In genomic region chr2:150735756-150736576, GRCm38 (mm10) we compare ENCODE assay signal across 13 mouse cellular contexts. TPM values are rescaled to one million over a fixed set of nuclear protein-coding genes. Genes with fewer than 3 reads are reported as not detected.
DNase-seq lines count a peak whose midpoint lies in the region; ATAC-seq lines count a peak whose summit lies in the region.
"Had no signal": no experiment of that assay in that cellular context is flagged by ENCODE, and none has a peak within 500 bp of the region (broad histone marks: within the 10 kb centered on the region; RNA-seq: fewer than 3 reads in every experiment).

No protein-coding gene starts in this region.

- peak; percentile 90; the same call in 1 of the 2 replicates for ATAC-seq in embryonic facial prominence, embryonic 14.5 days (ENCODE audit: low read depth)
- ATAC-seq in hindbrain, embryonic 16.5 days = peak; percentile 95
- peak; percentile 96 for ATAC-seq in neural tube, embryonic 13.5 days (ENCODE audit: low read depth)

- H3K9me3 ChIP-seq in embryonic facial prominence, embryonic 14.5 days (ENCODE audit: control insufficient read depth, low read length) = no peaks in the 10 kb centered on the region
- no peaks in the 10 kb centered on the region for H3K9me3 ChIP-seq in hindbrain, embryonic 16.5 days (ENCODE audit: control insufficient read depth, low read length)
- H3K9me3 ChIP-seq in neural tube, embryonic 13.5 days = no peaks in the 10 kb centered on the region
- H3K9me3 ChIP-seq: lung, embryonic 15.5 days had no signal

- no peaks in the 10 kb centered on the region for H3K36me3 ChIP-seq in embryonic facial prominence, embryonic 14.5 days (ENCODE audit: control insufficient read depth, insufficient read depth, low read length)
- no peaks in the 10 kb centered on the region for H3K36me3 ChIP-seq in hindbrain, embryonic 16.5 days (ENCODE audit: control insufficient read depth, insufficient read depth, low read length)
- no peaks in the 10 kb centered on the region for H3K36me3 ChIP-seq in neural tube, embryonic 13.5 days
- H3K36me3 ChIP-seq: lung, embryonic 15.5 days had no signal

- DNase-seq in cerebellum, postnatal 10 days = peak; percentile 26 to 51
- DNase-seq in cerebellum, postnatal 14 days = no peak
- peak; percentile 63 for DNase-seq in embryonic facial prominence, embryonic 14.5 days (ENCODE audit: low spot score)
- no peak for DNase-seq in spleen, adult 12 weeks (ENCODE audit: low spot score)
- no peak for DNase-seq in thymus, postnatal 10 days (ENCODE audit: low spot score in 2 of 2)
- no peak for DNase-seq in lung, adult 18-20 months
- DNase-seq: kidney, adult 18-20 months had no signal

- no peak overlapping the region for H3K27ac ChIP-seq in embryonic facial prominence, embryonic 14.5 days (replicated peaks; ENCODE audit: low read depth, low read length)
- no peak overlapping the region for H3K27ac ChIP-seq in hindbrain, embryonic 16.5 days (ENCODE audit: low read depth, low read length)
- no peak overlapping the region for H3K27ac ChIP-seq in neural tube, embryonic 13.5 days (replicated peaks)
- H3K27ac ChIP-seq: lung, embryonic 15.5 days had no signal

- no peak overlapping the region for H3K4me3 ChIP-seq in embryonic facial prominence, embryonic 14.5 days (ENCODE audit: low read depth, low read length)
- H3K4me3 ChIP-seq in hindbrain, embryonic 16.5 days (ENCODE audit: low read length) = no peak overlapping the region
- no peak overlapping the region for H3K4me3 ChIP-seq in neural tube, embryonic 13.5 days
- H3K4me3 ChIP-seq: erythroblast, embryonic 14.5 days; lung, embryonic 15.5 days had no signal

- H3K4me2 ChIP-seq in embryonic facial prominence, embryonic 14.5 days (ENCODE audit: low read depth, low read length) = no peak overlapping the region
- peak overlapping the region; percentile 20 for H3K4me2 ChIP-seq in hindbrain, embryonic 16.5 days (ENCODE audit: low read length)
- no peak overlapping the region for H3K4me2 ChIP-seq in neural tube, embryonic 13.5 days
- H3K4me2 ChIP-seq: lung, embryonic 15.5 days had no signal

- 54% methylated on average over 11 of the region's 11 CpGs for WGBS in embryonic facial prominence, embryonic 14.5 days
- 16% methylated on average over 11 of the region's 11 CpGs for WGBS in hindbrain, embryonic 16.5 days
- 12% methylated on average over 11 of the region's 11 CpGs for WGBS in neural tube, embryonic 13.5 days

- H3K9ac ChIP-seq in embryonic facial prominence, embryonic 14.5 days (ENCODE audit: low read depth, low read length) = no peak overlapping the region
- no peak overlapping the region for H3K9ac ChIP-seq in hindbrain, embryonic 16.5 days (ENCODE audit: low read depth, low read length)
- no peak overlapping the region for H3K9ac ChIP-seq in neural tube, embryonic 13.5 days
- H3K9ac ChIP-seq: lung, embryonic 15.5 days had no signal

- H3K27me3 ChIP-seq in embryonic facial prominence, embryonic 14.5 days (replicated peaks; ENCODE audit: control insufficient read depth, insufficient read depth, low read length) = no peaks in the 10 kb centered on the region
- H3K27me3 ChIP-seq in hindbrain, embryonic 16.5 days (replicated peaks; ENCODE audit: control insufficient read depth, insufficient read depth, low read length) = 0 out of 2 replicates have a peak, but pooled peaks cover 2% of the 10 kb centered on the region
- H3K27me3 ChIP-seq in neural tube, embryonic 13.5 days = peaks cover 35% of the 10 kb centered on the region
- H3K27me3 ChIP-seq: lung, embryonic 15.5 days had no signal

- H3K4me1 ChIP-seq in embryonic facial prominence, embryonic 14.5 days (ENCODE audit: control insufficient read depth, insufficient read depth, low read length) = no peaks in the 10 kb centered on the region
- no peaks in the 10 kb centered on the region for H3K4me1 ChIP-seq in hindbrain, embryonic 16.5 days (ENCODE audit: control insufficient read depth, insufficient read depth, low read depth, low read length)
- 0 out of 2 replicates have a peak, but pooled peaks cover 4% of the 10 kb centered on the region for H3K4me1 ChIP-seq in neural tube, embryonic 13.5 days (replicated peaks)
- H3K4me1 ChIP-seq: lung, embryonic 15.5 days had no signal

RNA-seq across cellular contexts. Expression of gene Entpd6, which starts 12.9 kb away (rescaled TPM):
- polyA plus RNA-seq in embryonic facial prominence, embryonic 14.5 days (2014; fragmentation: Nextera tagmentation; extraction: Ambion mirVana) = 27.8 and 31.2 TPM in 2 replicates
- 87.0 and 87.2 TPM in 2 replicates for polyA plus RNA-seq in hindbrain, embryonic 16.5 days (2015; fragmentation: Nextera tagmentation; extraction: Ambion mirVana)
- polyA plus RNA-seq in neural tube, embryonic 13.5 days (2015; fragmentation: Nextera tagmentation; extraction: Ambion mirVana) = 41.2 and 47.0 TPM in 2 replicates

RNA-seq across cellular contexts. Expression of gene Vsx1, which starts 46.8 kb away (rescaled TPM):
- polyA plus RNA-seq in embryonic facial prominence, embryonic 14.5 days (2014; fragmentation: Nextera tagmentation; extraction: Ambion mirVana) = not detected in 2 replicates
- 0.06 and 0.09 TPM in 2 replicates for polyA plus RNA-seq in hindbrain, embryonic 16.5 days (2015; fragmentation: Nextera tagmentation; extraction: Ambion mirVana)
- 0.13 and 0.15 TPM in 2 replicates for polyA plus RNA-seq in neural tube, embryonic 13.5 days (2015; fragmentation: Nextera tagmentation; extraction: Ambion mirVana)
- polyA plus RNA-seq: erythroblast, embryonic 14.5 days; gonadal fat pad, adult 2 months; lung, embryonic 15.5 days; spleen, adult 2 months had no signal

RNA-seq across cellular contexts. Expression of gene Pygb, which starts 50.6 kb away (rescaled TPM):
- polyA plus RNA-seq in embryonic facial prominence, embryonic 14.5 days (2014; fragmentation: Nextera tagmentation; extraction: Ambion mirVana) = 62.4 and 73.4 TPM in 2 replicates
- polyA plus RNA-seq in hindbrain, embryonic 16.5 days (2015; fragmentation: Nextera tagmentation; extraction: Ambion mirVana) = 176 and 179 TPM in 2 replicates
- 101 TPM in 2 replicates for polyA plus RNA-seq in neural tube, embryonic 13.5 days (2015; fragmentation: Nextera tagmentation; extraction: Ambion mirVana)

Comparison
In these comparisons a context has a peak if more than half of its experiments do, and no peak if none do; other contexts are left out.
1. DNase-seq: peak in cerebellum, postnatal 10 days (2 of 2) and embryonic facial prominence, embryonic 14.5 days (single experiment); none in cerebellum, postnatal 14 days (0 of 2), spleen, adult 12 weeks (single experiment), thymus, postnatal 10 days (0 of 2) and lung, adult 18-20 months (0 of 2).
2. Peak in every context shown above with its lines, with median percentiles within 50 percentile points of each other: ATAC-seq.